Mouse (Mus musculus) mouse embryonic stem cell (cell line): Measurements from ENCODE around the gene Shld1.

Experiments
- in situ Hi-C, 2 experiments: fragments of 300-500 bp; cut with MboI; formaldehyde crosslinking; loops; 1 replicate in 1 of 2; 3 replicates in 1 of 2; pipeline ENCODE4 v1.14.3; 2019 to 2020; ENCODE audit warnings: low sequenced_read_pairs in 2 of 2, low pct_unique_long_range_greater_than_20kb in 1 of 2, mixed read lengths in 1 of 2; ENCODE audit not compliant: unreplicated experiment in 1 of 2

The Shld1 gene

GRCm38 (mm10) chr2:132689188-132689568 is 2.4 kb downstream of the Shld1 start:
- in situ Hi-C loops, result no loop called here

GRCm38 (mm10) chr2:132689569-132690231 is 3.0 kb downstream of the Shld1 start:
- in situ Hi-C loops, result loop anchor here in 1 of 2 experiments (10.0 kb wide), 1 partner anchor 175 kb away; no protein-coding TSS in a partner anchor

- in situ Hi-C loops, result loop anchor here in 1 of 2 experiments (10.0 kb wide), 1 partner anchor 177 kb away; no protein-coding TSS in a partner anchor
These were observed 5.0 kb downstream of the Shld1 start for GRCm38 (mm10) chr2:132691731-132692130.

GRCm38 (mm10) chr2:132692320-132692719 is 5.6 kb downstream of the Shld1 start:
- in situ Hi-C loops, result loop anchor here in 1 of 2 experiments (10.0 kb wide), 1 partner anchor 178 kb away; no protein-coding TSS in a partner anchor

GRCm38 (mm10) chr2:132693980-132694379 is 7.2 kb downstream of the Shld1 start:
- in situ Hi-C loops, result loop anchor here in 1 of 2 experiments (10.0 kb wide), 1 partner anchor 179 kb away; no protein-coding TSS in a partner anchor

- in situ Hi-C loops, result loop anchor here in 1 of 2 experiments (10.0 kb wide), 1 partner anchor 181 kb away; no protein-coding TSS in a partner anchor
These were observed 8.8 kb downstream of the Shld1 start for GRCm38 (mm10) chr2:132695358-132696093.

- in situ Hi-C loops, result loop anchor here in 1 of 2 experiments (10.0 kb wide), 1 partner anchor 182 kb away; no protein-coding TSS in a partner anchor
These were observed 9.8 kb downstream of the Shld1 start for GRCm38 (mm10) chr2:132696519-132696918.

GRCm38 (mm10) chr2:132697256-132697655 is 10.5 kb downstream of the Shld1 start:
- in situ Hi-C loops, result loop anchor here in 1 of 2 experiments (10.0 kb wide), 1 partner anchor 182 kb away; no protein-coding TSS in a partner anchor

- in situ Hi-C loops, result loop anchor here in 1 of 2 experiments (10.0 kb wide), 1 partner anchor 183 kb away; no protein-coding TSS in a partner anchor
These were observed 11.0 kb downstream of the Shld1 start for GRCm38 (mm10) chr2:132697695-132698094.

- in situ Hi-C loops, result loop anchor here in 1 of 2 experiments (10.0 kb wide), 1 partner anchor 184 kb away; no protein-coding TSS in a partner anchor
These were observed 11.7 kb downstream of the Shld1 start for GRCm38 (mm10) chr2:132698420-132698819.

GRCm38 (mm10) chr2:132700921-132701320 is 14.2 kb downstream of the Shld1 start:
- in situ Hi-C loops, result loop anchor here in 1 of 2 experiments (10.0 to 25.0 kb wide), 2 partner anchors 116 to 189 kb away; partner anchors contain the start of gene Gpcpd1

GRCm38 (mm10) chr2:132701451-132701886 is 14.7 kb downstream of the Shld1 start:
- in situ Hi-C loops, result loop anchor here in 1 of 2 experiments (10.0 to 25.0 kb wide), 2 partner anchors 117 to 189 kb away; partner anchors contain the start of gene Gpcpd1

GRCm38 (mm10) chr2:132705251-132705992 is 18.7 kb downstream of the Shld1 start:
- in situ Hi-C loops, result loop anchor here in 1 of 2 experiments (10.0 to 25.0 kb wide), 2 partner anchors 121 to 193 kb away; partner anchors contain the start of gene Gpcpd1

- in situ Hi-C loops, result loop anchor here in 1 of 2 experiments (10.0 to 25.0 kb wide), 2 partner anchors 122 to 194 kb away; partner anchors contain the start of gene Gpcpd1
These were observed 19.6 kb downstream of the Shld1 start for GRCm38 (mm10) chr2:132706309-132706708.

- in situ Hi-C loops, result loop anchor here in 1 of 2 experiments (25.0 kb wide), 1 partner anchor 198 kb away; no protein-coding TSS in a partner anchor
These were observed 23.8 kb downstream of the Shld1 start for GRCm38 (mm10) chr2:132710488-132710887.

- in situ Hi-C loops, result loop anchor here in 1 of 2 experiments (25.0 kb wide), 1 partner anchor 200 kb away; no protein-coding TSS in a partner anchor
These were observed 25.3 kb downstream of the Shld1 start for GRCm38 (mm10) chr2:132712061-132712460.

GRCm38 (mm10) chr2:132714522-132714921 is 27.8 kb downstream of the Shld1 start:
- in situ Hi-C loops, result loop anchor here in 1 of 2 experiments (25.0 kb wide), 1 partner anchor 202 kb away; no protein-coding TSS in a partner anchor

- in situ Hi-C loops, result loop anchor here in 1 of 2 experiments (25.0 kb wide), 1 partner anchor 203 kb away; no protein-coding TSS in a partner anchor
These were observed 28.2 kb downstream of the Shld1 start for GRCm38 (mm10) chr2:132714946-132715345.
